ENCODE assay signal across 9 mouse cellular contexts in genomic region chr5:12564602-12565220, GRCm38 (mm10).
DNase-seq lines count a peak whose midpoint lies in the region; ATAC-seq and TF ChIP-seq lines count a peak whose summit lies in the region.
"Had no signal": no experiment of that assay in that cellular context is flagged by ENCODE, and none has a peak within 500 bp of the region (broad histone marks: within the 10 kb centered on the region; RNA-seq: fewer than 3 reads in every experiment).

No protein-coding gene starts in this region.

- H3K9me3 ChIP-seq in hindbrain, embryonic 11.5 days (ENCODE audit: control insufficient read depth, low read length): no peaks in the 10 kb centered on the region
- no peaks in the 10 kb centered on the region for H3K9me3 ChIP-seq in hindbrain, embryonic 10.5 days
- no peaks in the 10 kb centered on the region for H3K9me3 ChIP-seq in hindbrain, postnatal 0 days (ENCODE audit: low read length)
- no peaks in the 10 kb centered on the region for H3K9me3 ChIP-seq in heart, embryonic 10.5 days
- H3K9me3 ChIP-seq: liver, embryonic 15.5 days had no signal

- H3K4me1 ChIP-seq in hindbrain, embryonic 11.5 days (replicated peaks; ENCODE audit: control insufficient read depth, insufficient read depth, low read length): no peaks in the 10 kb centered on the region
- peaks cover 7% of the 10 kb centered on the region; the same call in 1 of the 2 replicates for H3K4me1 ChIP-seq in hindbrain, embryonic 10.5 days (replicated peaks)
- no peaks in the 10 kb centered on the region for H3K4me1 ChIP-seq in hindbrain, postnatal 0 days (ENCODE audit: insufficient read depth, low read length)
- H3K4me1 ChIP-seq in heart, embryonic 10.5 days: no peaks in the 10 kb centered on the region
- H3K4me1 ChIP-seq: liver, embryonic 15.5 days had no signal

- in situ Hi-C loops in Patski (cut with MboI; ENCODE audit: low pct_unique_long_range_greater_than_20kb): loop anchor here (5.0 to 10.0 kb wide), 3 partner anchors 1018 to 1650 kb away; no protein-coding TSS in a partner anchor

- H3K4me3 ChIP-seq in hindbrain, embryonic 11.5 days (ENCODE audit: low read depth, low read length): no peak overlapping the region
- no peak overlapping the region for H3K4me3 ChIP-seq in hindbrain, embryonic 10.5 days
- H3K4me3 ChIP-seq in hindbrain, postnatal 0 days (ENCODE audit: low read length): no peak overlapping the region
- no peak overlapping the region for H3K4me3 ChIP-seq in heart, embryonic 10.5 days
- H3K4me3 ChIP-seq: liver, embryonic 15.5 days had no signal

- ATAC-seq in hindbrain, embryonic 11.5 days (ENCODE audit: low FRiP score): peak; percentile 69; the same call in 1 of the 2 replicates
- ATAC-seq in Patski: peak; percentile 69
- peak; percentile 89 for ATAC-seq in hindbrain, postnatal 0 days

- no peak overlapping the region for H3K27ac ChIP-seq in hindbrain, embryonic 11.5 days (ENCODE audit: low read depth, low read length)
- H3K27ac ChIP-seq in hindbrain, embryonic 10.5 days: no peak overlapping the region
- no peak overlapping the region for H3K27ac ChIP-seq in hindbrain, postnatal 0 days
- no peak overlapping the region for H3K27ac ChIP-seq in heart, embryonic 10.5 days
- H3K27ac ChIP-seq: liver, embryonic 15.5 days had no signal

- no peaks in the 10 kb centered on the region for H3K27me3 ChIP-seq in hindbrain, embryonic 11.5 days (ENCODE audit: control insufficient read depth, insufficient read depth, low read length)
- H3K27me3 ChIP-seq in hindbrain, embryonic 10.5 days (ENCODE audit: insufficient read depth, poor library complexity, severe bottlenecking): no peaks in the 10 kb centered on the region
- H3K27me3 ChIP-seq in Patski: no peaks in the 10 kb centered on the region
- no peaks in the 10 kb centered on the region for H3K27me3 ChIP-seq in hindbrain, postnatal 0 days (ENCODE audit: insufficient read depth, low read length)
- H3K27me3 ChIP-seq in heart, embryonic 10.5 days (ENCODE audit: insufficient read depth, poor library complexity, severe bottlenecking): no peaks in the 10 kb centered on the region
- H3K27me3 ChIP-seq: liver, embryonic 15.5 days had no signal

- no peaks in the 10 kb centered on the region for H3K36me3 ChIP-seq in hindbrain, embryonic 11.5 days (ENCODE audit: control insufficient read depth, insufficient read depth, low read length)
- no peaks in the 10 kb centered on the region for H3K36me3 ChIP-seq in hindbrain, embryonic 10.5 days
- H3K36me3 ChIP-seq in hindbrain, postnatal 0 days (ENCODE audit: insufficient read depth, low read length): no peaks in the 10 kb centered on the region
- no peaks in the 10 kb centered on the region for H3K36me3 ChIP-seq in heart, embryonic 10.5 days
- H3K36me3 ChIP-seq: liver, embryonic 15.5 days had no signal

- POLR2A ChIA-PET in Patski (lab: Charles Lee): no interaction called here

- no peak overlapping the region for H3K4me2 ChIP-seq in hindbrain, embryonic 11.5 days (replicated peaks; ENCODE audit: low read depth, low read length)
- H3K4me2 ChIP-seq in hindbrain, postnatal 0 days (ENCODE audit: low read depth, low read length): no peak overlapping the region
- H3K4me2 ChIP-seq: liver, embryonic 15.5 days had no signal

- WGBS in hindbrain, embryonic 11.5 days: 63% methylated on average over 2 of the region's 2 CpGs
- 57% methylated on average over 2 of the region's 2 CpGs for WGBS in hindbrain, embryonic 10.5 days
- 45% methylated on average over 2 of the region's 2 CpGs for WGBS in hindbrain, postnatal 0 days
- WGBS in heart, embryonic 10.5 days: 45% methylated on average over 2 of the region's 2 CpGs

- peak; percentile 92 for TF ChIP-seq CTCF in Patski (IDR thresholded peaks at IDR 0.05)
- TF ChIP-seq CTCF in hindbrain, postnatal 0 days (IDR thresholded peaks at IDR 0.05; ENCODE audit: low read depth): peak; percentile 76

- DNase-seq in hindbrain, embryonic 11.5 days (ENCODE audit: low spot score): peak; percentile 27
- no peak for DNase-seq in hindbrain, embryonic 10.5 days (ENCODE audit: low spot score)
- DNase-seq in 416B (ENCODE audit: low read depth) (peak; percentile 50), Patski (ENCODE audit: low read depth, low spot score) (no peak)
- peak; percentile 67 for DNase-seq in hindbrain, postnatal 0 days (ENCODE audit: low spot score)
- no peak for DNase-seq in heart, adult 8-10 months (ENCODE audit: low spot score)
- no peak for DNase-seq in heart, embryonic 10.5 days (ENCODE audit: low spot score)
- no peak for DNase-seq in lung, postnatal 36 days

- no peak overlapping the region for H3K9ac ChIP-seq in hindbrain, embryonic 11.5 days (ENCODE audit: low read depth, low read length)
- no peak overlapping the region for H3K9ac ChIP-seq in hindbrain, postnatal 0 days (replicated peaks; ENCODE audit: low read length)
- H3K9ac ChIP-seq: liver, embryonic 15.5 days had no signal

- CTCF ChIA-PET in Patski (lab: Charles Lee): interaction anchor here (0.7 to 1.4 kb wide), 7 partner anchors 13 to 1068 kb away, joined by 3 to 7 read pairs (median 3); no protein-coding TSS in a partner anchor

Comparison
In these comparisons a context has a peak if more than half of its experiments do, and no peak if none do; other contexts are left out.
1. DNase-seq: peak in hindbrain, embryonic 11.5 days (single experiment), 416B (single experiment) and hindbrain, postnatal 0 days (single experiment); none in hindbrain, embryonic 10.5 days (single experiment), Patski (single experiment), heart, adult 8-10 months (single experiment), heart, embryonic 10.5 days (single experiment) and lung, postnatal 36 days (single experiment).
2. Peak in every context shown above with its lines, with median percentiles within 50 percentile points of each other: ATAC-seq.